Mouse (Mus musculus): ENCODE measurements around the gene Gm13697.
"Not testable (repeated sequence)": the region's sequence is repeated elsewhere in the genome, so short reads cannot be mapped to it uniquely, and the experiment has no call there.

Gene Gm13697

GRCm38 (mm10) chr2:83984443-83984842, at the start of gene Gm13697:
Gene Gm13697 (plus strand): TSS chr2:83984743.
- not testable (repeated sequence) for DNase-seq

- peak; percentile 25 for DNase-seq
Observed at GRCm38 (mm10) chr2:83940931-83941361, 43.6 kb upstream of the Gm13697 start, which contains the start of gene Zswim2. Gene Zswim2 (minus strand): TSS chr2:83941228.

- no peak for DNase-seq
Observed at GRCm38 (mm10) chr2:83941378-83941777, 43.2 kb upstream of the Gm13697 start.

- DNase-seq: no peak
Observed at GRCm38 (mm10) chr2:83941792-83942191, 42.8 kb upstream of the Gm13697 start.

- not testable (repeated sequence) for DNase-seq
Observed at GRCm38 (mm10) chr2:83955393-83955792, 29.1 kb upstream of the Gm13697 start, which contains the start of gene Gm13698. Gene Gm13698 (plus strand): TSS chr2:83955693.

- DNase-seq: not testable (repeated sequence)
Observed at GRCm38 (mm10) chr2:83961203-83961602, 23.3 kb upstream of the Gm13697 start, which contains the start of gene Gm13693. Gene Gm13693 (plus strand): TSS chr2:83961503.

- DNase-seq: not testable (repeated sequence)
Observed at GRCm38 (mm10) chr2:83967013-83967412, 17.5 kb upstream of the Gm13697 start, which contains the start of gene Gm13695. Gene Gm13695 (plus strand): TSS chr2:83967313.

GRCm38 (mm10) chr2:83972823-83973222, 11.7 kb upstream of the Gm13697 start, which contains the start of gene Gm13696:
Gene Gm13696 (plus strand): TSS chr2:83973123.
- not testable (repeated sequence) for DNase-seq

GRCm38 (mm10) chr2:83978633-83979032, 5.9 kb upstream of the Gm13697 start, which contains the start of gene Gm13694:
Gene Gm13694 (plus strand): TSS chr2:83978933.
- DNase-seq: not testable (repeated sequence)

- DNase-seq: not testable (repeated sequence)
Observed at GRCm38 (mm10) chr2:83990253-83990652, 5.7 kb downstream of the Gm13697 start, which contains the start of gene Gm13691. Gene Gm13691 (plus strand): TSS chr2:83990553.

- not testable (repeated sequence) for DNase-seq
Observed at GRCm38 (mm10) chr2:83993639-83994255, 9.2 kb downstream of the Gm13697 start.

- DNase-seq: not testable (repeated sequence)
Observed at GRCm38 (mm10) chr2:83994526-83994925, 10.0 kb downstream of the Gm13697 start.

GRCm38 (mm10) chr2:84008913-84009312, 24.4 kb downstream of the Gm13697 start:
- no peak for DNase-seq

- DNase-seq: no peak
Observed at GRCm38 (mm10) chr2:84009818-84010217, 25.3 kb downstream of the Gm13697 start.

GRCm38 (mm10) chr2:84014572-84014971, 30.0 kb downstream of the Gm13697 start:
- DNase-seq: no peak

- DNase-seq: not testable (repeated sequence)
Observed at GRCm38 (mm10) chr2:84016291-84016690, 31.7 kb downstream of the Gm13697 start.

GRCm38 (mm10) chr2:84018330-84018729, 33.8 kb downstream of the Gm13697 start:
- no peak for DNase-seq

GRCm38 (mm10) chr2:84019519-84020305, 35.2 kb downstream of the Gm13697 start:
- DNase-seq: peak; percentile 35

GRCm38 (mm10) chr2:84021930-84022329, 37.4 kb downstream of the Gm13697 start:
- no peak for DNase-seq

GRCm38 (mm10) chr2:84022905-84023304, 38.4 kb downstream of the Gm13697 start:
- no peak for DNase-seq

- DNase-seq: no peak
Observed at GRCm38 (mm10) chr2:84023319-84023718, 38.8 kb downstream of the Gm13697 start.

GRCm38 (mm10) chr2:84025217-84025616, 40.7 kb downstream of the Gm13697 start:
- no peak for DNase-seq

GRCm38 (mm10) chr2:84032505-84032904, 48.0 kb downstream of the Gm13697 start:
- no peak for DNase-seq
